Mouse (Mus musculus): ENCODE measurements around the gene Xpnpep1.

Xpnpep1 gene

DNA sequence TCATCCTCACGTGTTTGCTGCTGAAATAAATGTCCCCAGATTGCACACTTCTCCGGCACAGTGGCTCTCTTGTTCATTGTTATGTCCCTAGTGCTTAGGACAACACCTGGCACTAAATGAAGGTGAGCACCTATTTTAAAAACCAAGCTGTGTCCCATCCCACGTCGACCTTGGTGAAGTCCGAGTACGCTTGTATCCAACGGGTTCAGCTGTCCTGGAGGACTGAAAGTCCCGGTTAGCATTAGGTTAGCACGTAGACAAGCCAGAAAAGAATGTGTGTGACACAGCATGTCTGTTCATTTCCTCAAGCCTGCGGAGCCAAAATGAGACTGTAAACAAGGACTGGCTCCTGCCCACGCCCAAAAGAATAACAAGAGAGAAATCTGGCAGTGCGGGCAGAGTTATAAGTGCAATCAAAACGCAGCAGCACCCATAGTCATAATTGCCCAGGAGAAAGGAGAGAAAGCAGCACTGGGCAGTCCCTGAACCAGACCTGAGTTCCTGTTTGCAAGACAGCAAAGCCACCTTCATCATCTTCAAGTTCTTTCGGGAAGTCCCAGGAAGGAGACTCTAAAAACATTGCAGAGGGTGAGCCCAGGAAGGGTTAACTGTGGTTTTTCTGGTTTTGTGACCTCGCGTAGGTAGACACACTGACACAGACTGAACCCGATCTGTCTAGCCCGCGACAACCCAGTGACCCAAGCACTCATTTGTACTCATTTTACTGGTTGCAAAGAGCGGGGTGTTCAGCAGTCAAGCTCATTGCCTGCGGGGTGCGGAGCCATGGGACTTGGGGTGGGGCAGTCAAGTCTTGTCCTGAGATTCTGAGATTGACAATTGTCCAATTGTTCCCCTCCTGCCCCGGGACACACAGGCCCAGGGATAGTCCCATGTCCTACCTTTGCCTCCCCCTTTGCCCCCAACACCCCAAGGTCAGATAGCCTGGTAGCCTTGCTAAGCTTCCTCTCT, at the start of gene Xpnpep1:
Xpnpep1 (minus strand) TSS at position 51 of the 969 bp plus-strand sequence.
- DNase-seq: no peak

GRCm38 (mm10) chr19:53087268-53088143, 47.5 kb upstream of the Xpnpep1 start:
- peak; percentile 66 for DNase-seq

GRCm38 (mm10) chr19:53086861-53087260, 46.8 kb upstream of the Xpnpep1 start:
- DNase-seq: peak; percentile 37

DNA sequence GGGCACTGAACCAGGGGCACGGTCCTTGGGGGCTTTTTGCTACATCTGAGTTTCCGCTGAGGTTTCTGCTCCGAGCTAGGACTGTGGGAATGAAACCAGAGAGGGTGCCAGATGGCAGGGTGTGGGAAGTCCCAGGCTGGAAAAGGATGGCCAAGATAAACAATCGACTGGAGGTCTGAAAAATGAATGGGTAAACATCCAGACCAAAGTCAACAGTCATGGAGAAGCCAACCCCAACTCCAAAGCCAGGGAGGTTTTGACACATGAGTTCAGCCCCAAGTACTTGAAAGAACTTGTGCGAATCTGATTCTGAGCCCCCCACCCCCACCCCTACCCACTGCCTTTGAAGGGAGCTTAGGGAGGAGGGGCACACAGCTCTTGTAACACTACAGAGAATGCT, 44.7 kb upstream of the Xpnpep1 start:
- DNase-seq: peak; percentile 48

DNA sequence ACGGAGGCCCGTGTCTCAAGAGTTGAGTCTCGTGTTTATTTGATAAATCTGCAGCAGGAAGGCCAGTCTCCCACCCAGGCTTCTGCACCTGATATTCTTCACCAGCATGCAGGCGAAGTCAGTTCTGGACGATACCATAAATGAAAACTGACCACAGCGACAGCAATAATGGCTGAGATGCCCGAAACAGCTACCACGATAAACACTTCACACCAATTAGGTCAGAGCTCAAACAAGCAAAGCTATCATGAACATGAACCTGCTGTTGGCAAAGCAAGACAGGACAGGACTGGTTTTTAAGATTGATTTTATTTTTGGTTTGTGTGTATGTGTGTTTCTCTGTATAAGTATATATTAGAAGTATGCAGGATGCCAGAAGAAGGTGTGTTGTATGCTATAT, 42.8 kb upstream of the Xpnpep1 start:
- no peak for DNase-seq

DNA sequence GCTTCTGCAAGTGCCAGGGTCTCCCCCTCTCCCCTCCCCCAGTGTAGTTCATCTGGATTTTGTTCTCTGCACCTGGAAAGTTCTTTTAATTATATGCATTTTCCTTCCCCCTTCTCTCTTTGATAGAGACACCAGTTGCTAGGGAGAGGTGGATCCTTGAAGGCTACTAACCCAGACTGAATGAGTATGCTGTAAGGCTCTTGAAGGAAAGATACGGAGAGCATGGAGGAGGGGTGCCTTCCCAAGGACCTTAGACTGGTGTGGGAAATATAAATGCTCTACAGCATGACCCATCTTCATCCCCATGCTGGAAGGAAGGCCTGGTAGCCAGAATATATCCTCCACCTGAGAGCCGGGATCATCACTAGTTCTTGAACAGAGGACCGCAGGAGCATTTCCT, 41.3 kb upstream of the Xpnpep1 start:
- no peak for DNase-seq

DNA sequence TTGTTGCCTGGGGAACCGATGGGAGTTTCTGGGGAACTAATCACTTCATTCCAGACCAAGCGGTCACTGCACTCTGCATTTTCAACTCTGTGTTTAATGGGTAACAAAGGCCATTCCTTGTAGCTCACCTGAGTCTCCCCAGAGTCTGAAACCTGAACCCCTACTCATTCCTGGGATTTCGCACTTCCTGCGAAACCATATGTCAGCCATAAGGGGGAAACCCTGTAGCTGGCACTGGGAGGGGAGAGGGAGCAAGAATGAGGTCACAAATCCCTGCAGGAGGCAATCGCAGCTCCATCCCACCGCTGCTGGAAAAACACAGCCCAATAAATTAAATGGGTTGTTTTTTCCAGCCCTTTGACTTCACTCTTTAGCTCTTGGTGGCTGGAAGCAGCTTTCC, 40.9 kb upstream of the Xpnpep1 start:
- peak; percentile 77 for DNase-seq

- DNase-seq: no peak
Observed at GRCm38 (mm10) chr19:53080487-53080886, 40.5 kb upstream of the Xpnpep1 start.

- no peak for DNase-seq
Observed at GRCm38 (mm10) chr19:53080026-53080425, 40.0 kb upstream of the Xpnpep1 start.

DNA sequence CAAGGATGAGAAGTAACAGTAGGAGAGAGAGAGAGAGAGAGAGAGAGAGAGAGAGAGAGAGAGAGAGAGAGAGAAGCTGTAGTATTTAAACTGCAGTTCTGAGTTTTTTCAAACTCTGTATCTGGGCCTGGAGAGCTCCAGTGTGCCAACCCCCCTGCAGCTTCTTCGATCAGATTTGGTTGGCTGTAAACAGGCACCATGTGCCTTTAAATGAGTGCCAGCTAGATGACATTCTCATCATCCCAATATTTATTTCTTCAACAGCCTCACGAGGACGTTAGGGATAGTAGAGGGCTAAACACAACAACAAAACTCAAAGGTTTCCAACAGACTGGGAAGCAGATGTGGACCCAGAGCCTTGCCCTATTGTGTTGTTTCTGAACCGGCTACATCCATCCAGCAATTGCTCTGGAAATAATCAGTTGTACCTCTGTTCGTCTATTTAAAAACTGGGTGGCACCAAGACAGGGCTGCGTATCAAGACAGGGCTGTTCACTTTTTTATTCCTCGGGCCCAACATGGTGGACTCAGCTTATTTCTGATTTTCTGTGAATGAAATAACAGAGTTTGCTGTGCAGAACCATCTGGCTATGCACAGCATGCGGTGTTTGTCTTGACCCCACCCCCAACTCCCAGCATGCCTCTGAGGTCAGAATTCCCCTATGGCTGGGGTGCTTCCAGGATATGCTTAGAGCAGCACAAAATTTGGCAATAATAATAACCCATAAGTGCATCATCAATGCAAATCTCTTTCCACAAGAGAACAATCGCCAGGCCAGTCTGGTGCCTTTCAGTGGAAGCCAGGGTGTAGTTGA, 38.5 kb upstream of the Xpnpep1 start:
- DNase-seq: no peak

DNA sequence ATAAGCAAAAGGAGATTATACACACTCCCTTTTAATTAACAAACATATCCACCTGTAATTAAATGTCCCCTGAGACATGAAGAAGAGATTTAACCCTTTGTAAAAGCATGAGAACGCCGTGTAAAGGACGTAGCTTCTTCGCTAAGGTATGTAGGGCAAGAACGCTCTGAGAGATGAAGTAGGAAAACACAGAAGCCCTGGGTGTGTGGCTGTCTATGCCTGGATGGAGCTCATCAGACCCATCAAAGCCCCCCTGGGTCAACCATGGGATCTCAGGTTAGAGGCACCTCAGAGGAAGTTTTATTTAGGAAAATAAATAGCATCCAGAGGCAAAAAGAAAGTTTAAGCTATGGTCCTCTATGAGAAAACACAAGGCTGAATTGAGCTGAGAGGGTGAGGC, 37.3 kb upstream of the Xpnpep1 start:
- no peak for DNase-seq

DNA sequence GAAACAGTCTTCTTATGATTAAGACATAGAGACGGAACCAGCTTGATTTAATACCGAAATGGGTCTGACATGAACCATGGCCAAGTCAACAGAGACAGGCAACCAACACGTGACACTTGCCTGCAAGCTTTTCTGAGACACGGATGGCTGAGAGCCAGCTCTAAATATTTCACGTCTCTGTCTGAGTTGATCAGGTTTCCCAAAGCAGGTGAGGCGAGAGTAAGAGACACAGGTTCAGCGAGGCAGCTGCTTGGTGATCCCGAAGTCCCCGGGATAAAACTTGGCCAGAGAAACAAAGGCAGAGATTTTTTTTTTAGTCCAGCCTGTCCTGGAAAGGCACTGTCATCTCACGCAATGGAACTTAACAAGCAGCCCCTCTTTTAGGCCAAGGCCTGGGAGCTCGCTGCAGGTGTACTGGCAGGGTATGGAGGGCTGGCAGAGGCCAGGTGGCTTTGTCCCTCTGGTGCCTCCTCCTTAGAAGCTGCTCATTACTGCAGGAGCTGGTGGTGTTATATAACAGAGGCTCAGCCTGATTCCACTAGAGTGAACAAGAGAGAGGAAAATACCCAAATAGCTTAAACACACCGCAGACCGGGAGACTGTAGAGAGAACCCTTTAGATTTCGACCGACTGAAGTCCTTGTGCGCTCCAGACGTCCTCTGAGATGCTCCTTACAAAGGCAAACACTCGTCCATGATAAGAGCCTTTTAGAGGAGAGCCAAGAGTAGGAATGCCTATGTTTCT, 36.4 kb upstream of the Xpnpep1 start:
- no peak for DNase-seq

- no peak for DNase-seq
Observed at GRCm38 (mm10) chr19:53075896-53076237, 35.9 kb upstream of the Xpnpep1 start.

GRCm38 (mm10) chr19:53074899-53075722, 35.1 kb upstream of the Xpnpep1 start:
- DNase-seq: no peak

DNA sequence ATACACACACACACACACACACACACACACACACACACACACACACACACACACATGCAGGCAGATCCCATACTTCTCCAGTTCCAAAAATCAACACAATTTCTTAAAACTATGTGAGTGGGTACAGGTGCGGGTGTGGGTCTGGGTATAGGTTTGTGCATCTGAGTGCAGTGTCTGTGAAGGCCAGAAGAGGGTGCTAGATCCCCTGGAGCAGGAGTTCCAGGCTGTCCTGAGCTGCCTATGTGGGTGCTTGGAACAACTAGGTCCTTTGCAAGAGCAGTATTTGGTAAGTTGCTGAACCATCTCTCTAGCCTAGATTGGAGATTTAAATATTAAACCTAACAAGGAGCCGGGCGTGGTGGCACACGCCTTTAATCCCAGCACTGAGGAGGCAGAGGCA, 33.5 kb upstream of the Xpnpep1 start:
- no peak for DNase-seq

DNA sequence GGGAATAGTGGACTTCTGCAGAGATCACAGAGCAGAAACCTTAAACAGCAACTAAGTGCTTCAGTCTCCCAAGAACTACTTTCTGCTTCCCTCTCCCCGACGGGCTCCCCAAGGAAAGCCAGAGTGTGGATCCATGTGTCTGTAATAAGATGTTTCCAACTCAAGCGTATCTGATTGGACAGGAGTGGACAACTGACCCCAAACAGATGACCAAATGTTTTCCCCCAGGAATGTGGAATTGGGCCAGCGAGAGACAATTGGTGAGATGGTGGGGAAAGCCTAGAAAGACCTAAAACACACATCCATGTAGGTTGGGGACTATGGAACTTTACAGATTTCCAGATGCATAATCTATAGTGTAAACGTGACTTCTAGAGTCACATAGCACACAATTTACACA, 32.4 kb upstream of the Xpnpep1 start:
- no peak for DNase-seq

DNA sequence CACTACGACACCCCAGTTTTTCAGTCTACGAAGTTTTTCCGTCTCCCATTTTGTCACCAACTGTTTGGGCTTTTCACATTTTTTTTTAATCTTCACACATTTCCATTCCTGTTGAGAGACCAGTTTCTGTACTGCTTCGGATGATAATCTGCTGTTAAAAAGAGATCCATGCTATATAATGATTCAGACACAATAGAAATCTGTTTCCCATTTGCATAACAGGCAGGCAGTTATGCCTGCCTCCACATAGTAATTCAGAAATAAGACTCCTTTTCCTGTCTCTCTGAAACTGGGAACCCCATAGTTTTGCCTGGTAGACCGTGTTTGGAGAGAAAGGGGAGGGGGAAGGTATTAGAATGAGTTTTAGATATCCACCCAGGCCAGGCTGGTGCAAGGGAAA, 31.6 kb upstream of the Xpnpep1 start:
- DNase-seq: no peak

DNA sequence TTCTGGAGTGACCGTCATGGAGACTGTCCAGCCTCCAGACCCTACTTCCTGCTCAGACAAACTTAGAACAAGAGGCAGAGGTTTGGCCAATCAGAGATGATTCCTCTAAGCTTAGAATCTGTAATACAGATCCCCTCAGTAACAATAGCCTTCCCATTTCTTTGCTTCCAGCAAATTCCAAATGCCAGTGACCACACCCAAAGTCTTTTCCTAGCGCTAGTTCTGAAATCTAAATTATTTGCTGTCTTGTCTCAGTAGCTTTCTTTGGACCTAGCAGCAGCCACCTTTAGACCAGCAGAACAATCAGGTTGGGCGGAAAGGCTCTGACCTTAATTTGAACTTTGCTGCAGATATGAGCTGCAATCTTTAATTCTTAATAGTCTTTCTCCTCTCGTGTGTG, 30.9 kb upstream of the Xpnpep1 start:
- no peak for DNase-seq

DNA sequence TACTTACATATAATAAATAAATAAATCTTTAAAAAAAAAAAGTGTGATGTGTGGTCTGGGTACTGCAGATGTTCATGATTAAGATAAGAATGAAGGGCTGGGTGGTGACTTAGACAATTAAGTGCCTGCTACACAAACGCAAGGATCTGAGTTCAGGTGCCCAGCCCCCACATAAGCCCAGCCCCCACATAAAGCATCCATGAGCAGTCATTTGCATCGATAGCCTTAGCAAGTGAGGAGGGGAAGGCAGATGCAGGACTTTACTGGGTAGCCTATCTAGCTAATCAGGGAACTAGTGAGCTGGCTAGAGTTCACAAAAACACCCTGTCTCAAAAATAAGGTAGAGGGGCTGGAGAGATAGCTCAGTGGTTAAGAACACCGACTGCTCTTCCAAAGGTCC, 29.4 kb upstream of the Xpnpep1 start:
- no peak for DNase-seq

GRCm38 (mm10) chr19:53066934-53067333, 26.9 kb upstream of the Xpnpep1 start:
- peak; percentile 51 for DNase-seq

DNA sequence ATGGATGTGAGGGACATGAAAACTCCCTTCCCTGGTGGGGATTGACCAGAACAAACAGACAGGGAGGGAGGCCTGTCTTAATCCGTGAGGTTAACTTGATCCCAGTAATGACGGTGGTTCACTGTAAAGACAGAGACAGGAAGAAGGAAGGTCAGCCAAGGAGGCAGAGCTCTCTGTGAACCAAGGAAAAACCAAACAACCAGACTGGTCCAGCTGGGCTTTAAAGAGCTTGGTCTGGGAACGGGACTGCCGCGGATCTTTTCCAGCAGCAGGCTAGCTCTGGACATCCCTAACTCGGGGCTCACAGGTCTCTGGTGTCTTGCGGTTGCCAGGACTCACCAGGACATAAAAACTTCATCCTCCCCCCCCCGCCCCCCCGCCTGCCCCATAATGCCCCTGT, 26.5 kb upstream of the Xpnpep1 start:
- DNase-seq: no peak

Measured in embryo, embryonic 11 days (tissue).